Mouse (Mus musculus) hindbrain, embryonic 16.5 days (tissue): ENCODE measurements around the gene Nudt15. TPM values are rescaled to one million over a fixed set of nuclear protein-coding genes. Genes with fewer than 3 reads are reported as not detected.

Source experiments
- polyA plus RNA-seq: library from polyadenylated mRNA; unstranded; fragments of >200 nt; fragmentation: Nextera tagmentation; extraction: Ambion mirVana; gene quantifications from 2 replicates; pipeline ENCODE4 v1.2.1, GENCODE M21; 2015

The Nudt15 gene
- polyA plus RNA-seq, 1 experiment from 2014 or later: 8.5 TPM

Other genes starting within 250 kb of the Nudt15 start
- gene Rb1, start 222.4 kb downstream of the Nudt15 start, polyA plus RNA-seq: 20.4 and 22.3 TPM in 2 replicates
- gene Itm2b, start 163.0 kb downstream of the Nudt15 start, polyA plus RNA-seq: 786 and 849 TPM in 2 replicates
- 77.8 and 78.9 TPM in 2 replicates for gene Med4, start 38.2 kb downstream of the Nudt15 start, polyA plus RNA-seq
- 131 and 145 TPM in 2 replicates for gene Sucla2, start 22.9 kb downstream of the Nudt15 start, polyA plus RNA-seq
- gene Gm21750, start 113.0 kb upstream of the Nudt15 start, polyA plus RNA-seq: not detected in 2 replicates